Mouse (Mus musculus) heart, embryonic 12.5 days (tissue): ENCODE measurements around the gene Wasf2. TPM values are rescaled to one million over a fixed set of nuclear protein-coding genes. Genes with fewer than 3 reads are reported as not detected.
A peak's percentile ranks its signal among the peaks of the same experiment; 100 is the strongest.

Experiments
- ATAC-seq: fragments of 200-750 bp; cut with Nextera tagmentation; 2 replicates; pipeline ENCODE4 v1.8.0; 2017; ENCODE audit warnings: moderate TSS enrichment, moderate library complexity; ENCODE audit not compliant: insufficient number of reproducible peaks, low FRiP score
- H3K27ac ChIP-seq: fragments of 300-500 bp; sonication (generic); 2 replicates; pipeline ENCODE4 v1.5.1; 2016; ENCODE audit warnings: mild to moderate bottlenecking, moderate library complexity; ENCODE audit not compliant: poor library complexity, severe bottlenecking
- H3K27me3 ChIP-seq: fragments of 300-500 bp; sonication (generic); replicated peaks from 2 replicates; pipeline ENCODE4 v1.6.1; 2016; ENCODE audit warnings: mild to moderate bottlenecking, moderate library complexity
- H3K36me3 ChIP-seq: fragments of 300-500 bp; sonication (generic); 2 replicates; pipeline ENCODE4 v1.6.1; 2016; ENCODE audit warnings: mild to moderate bottlenecking, moderate library complexity
- H3K4me1 ChIP-seq: fragments of 300-500 bp; sonication (generic); replicated peaks from 2 replicates; pipeline ENCODE4 v1.6.1; 2016; ENCODE audit warnings: mild to moderate bottlenecking
- H3K4me2 ChIP-seq: fragments of 300-500 bp; sonication (generic); 2 replicates; pipeline ENCODE4 v1.6.1; 2016; ENCODE audit warnings: mild to moderate bottlenecking, moderate library complexity
- H3K4me3 ChIP-seq: fragments of 300-500 bp; sonication (generic); 2 replicates; pipeline ENCODE4 v1.5.1; 2016; ENCODE audit warnings: mild to moderate bottlenecking
- H3K9ac ChIP-seq: fragments of 300-500 bp; sonication (generic); 2 replicates; pipeline ENCODE4 v1.6.1; 2016; ENCODE audit warnings: mild to moderate bottlenecking, moderate library complexity
- H3K9me3 ChIP-seq: fragments of 300-500 bp; sonication (generic); replicated peaks from 2 replicates; pipeline ENCODE4 v1.6.1; 2016; ENCODE audit warnings: mild to moderate bottlenecking, moderate library complexity
- WGBS: fragments of 180-500 bp; shearing (Covaris S2); methylation state at CpG from one replicate; pipeline ENCODE4 v1.1.7; 2016; 5-methylcytosine and 5-hydroxymethylcytosine counted together
- polyA plus RNA-seq: library from polyadenylated mRNA; unstranded; fragments of >200 nt; fragmentation: Nextera tagmentation; extraction: Ambion mirVana; gene quantifications from 2 replicates; pipeline ENCODE4 v1.2.1, GENCODE M21; 2016

The Wasf2 gene
- polyA plus RNA-seq: 68.5 and 70.1 TPM in 2 replicates

- peaks cover 10% of the 10 kb centered on the region for H3K36me3 ChIP-seq
- WGBS: under 1% methylated on average over 65 of the region's 65 CpGs
- no peaks in the 10 kb centered on the region for H3K9me3 ChIP-seq
- peak; percentile 95 for ATAC-seq
- H3K4me2 ChIP-seq: peak within 1 kb of the TSS; percentile 90
- peaks cover 24% of the 10 kb centered on the region for H3K4me1 ChIP-seq
- H3K9ac ChIP-seq: peak within 1 kb of the TSS; percentile 92
- H3K27ac ChIP-seq: peak within 1 kb of the TSS; percentile 87
- peak within 1 kb of the TSS; percentile 76 for H3K4me3 ChIP-seq
- H3K27me3 ChIP-seq: no peaks in the 10 kb centered on the region
Measured at GRCm38 (mm10) chr4:133129931-133130889, at the start of gene Wasf2. Gene Wasf2 (plus strand): TSS chr4:133130505.

GRCm38 (mm10) chr4:133080862-133081261, 49.4 kb upstream of the Wasf2 start:
- no peak overlapping the region for H3K9ac ChIP-seq
- peaks cover 37% of the 10 kb centered on the region for H3K36me3 ChIP-seq
- peaks cover 71% of the 10 kb centered on the region for H3K4me1 ChIP-seq
- no peaks in the 10 kb centered on the region for H3K9me3 ChIP-seq
- no peak overlapping the region for H3K4me3 ChIP-seq
- H3K27ac ChIP-seq: peak overlapping the region; percentile 19; the same call in 1 of the 2 replicates
- H3K4me2 ChIP-seq: no peak overlapping the region
- no peak for ATAC-seq
- no peaks in the 10 kb centered on the region for H3K27me3 ChIP-seq
- 90% methylated on average over 3 of the region's 3 CpGs for WGBS

- H3K9me3 ChIP-seq: no peaks in the 10 kb centered on the region
- WGBS: 86% methylated on average over 6 of the region's 6 CpGs
- H3K9ac ChIP-seq: no peak overlapping the region
- H3K36me3 ChIP-seq: peaks cover 26% of the 10 kb centered on the region
- no peak overlapping the region for H3K4me2 ChIP-seq
- H3K27me3 ChIP-seq: no peaks in the 10 kb centered on the region
- peaks cover 79% of the 10 kb centered on the region for H3K4me1 ChIP-seq
- no peak overlapping the region for H3K4me3 ChIP-seq
- H3K27ac ChIP-seq: no peak overlapping the region
- no peak for ATAC-seq
Measured at GRCm38 (mm10) chr4:133082216-133082773, 48.0 kb upstream of the Wasf2 start.

- peak overlapping the region; percentile 79 for H3K9ac ChIP-seq
- peak; percentile 46 for ATAC-seq
- peaks cover 78% of the 10 kb centered on the region for H3K4me1 ChIP-seq
Measured at GRCm38 (mm10) chr4:133083991-133084861, 46.1 kb upstream of the Wasf2 start.

GRCm38 (mm10) chr4:133085011-133085782, 45.1 kb upstream of the Wasf2 start:
- Histone ChIP-seq H3K27me3 (no peaks in the 10 kb centered on the region), H3K9ac (peak overlapping the region; percentile 79), H3K4me1 (peaks cover 78% of the 10 kb centered on the region), H3K9me3 (no peaks in the 10 kb centered on the region), H3K4me2 (peak overlapping the region; percentile 94), H3K27ac (peak overlapping the region; percentile 98), H3K36me3 (peaks cover 4% of the 10 kb centered on the region), H3K4me3 (peak overlapping the region; percentile 45)
- peak; percentile 34 for ATAC-seq
- under 1% methylated on average over 52 of the region's 53 CpGs for WGBS

More at GRCm38 (mm10) chr4:133083991-133084861, 46.1 kb upstream of the Wasf2 start:
- Histone ChIP-seq H3K36me3 (peaks cover 9% of the 10 kb centered on the region), H3K4me2 (peak overlapping the region; percentile 94), H3K27me3 (no peaks in the 10 kb centered on the region), H3K9me3 (no peaks in the 10 kb centered on the region), H3K27ac (peak overlapping the region; percentile 98), H3K4me3 (peak overlapping the region; percentile 45)
- 8% methylated on average over 3 of the region's 3 CpGs for WGBS

GRCm38 (mm10) chr4:133085783-133086342, 44.4 kb upstream of the Wasf2 start:
- Histone ChIP-seq H3K27ac (peak overlapping the region; percentile 98), H3K4me3 (peak overlapping the region; percentile 45), H3K36me3 (no peaks in the 10 kb centered on the region), H3K4me2 (peak overlapping the region; percentile 94), H3K9me3 (no peaks in the 10 kb centered on the region), H3K4me1 (peaks cover 80% of the 10 kb centered on the region), H3K27me3 (no peaks in the 10 kb centered on the region), H3K9ac (peak overlapping the region; percentile 79)
- WGBS: 20% methylated on average over 12 of the region's 12 CpGs
- ATAC-seq: no peak

- Histone ChIP-seq H3K9ac (peak overlapping the region; percentile 60), H3K9me3 (no peaks in the 10 kb centered on the region), H3K36me3 (no peaks in the 10 kb centered on the region), H3K27ac (peak overlapping the region; percentile 98), H3K4me2 (peak overlapping the region; percentile 37), H3K27me3 (no peaks in the 10 kb centered on the region), H3K4me1 (peaks cover 86% of the 10 kb centered on the region), H3K4me3 (no peak overlapping the region)
- 79% methylated on average over 6 of the region's 6 CpGs for WGBS
- no peak for ATAC-seq
Measured at GRCm38 (mm10) chr4:133087177-133087714, 43.1 kb upstream of the Wasf2 start.

GRCm38 (mm10) chr4:133087835-133088234, 42.5 kb upstream of the Wasf2 start:
- Histone ChIP-seq H3K9me3 (no peaks in the 10 kb centered on the region), H3K4me3 (no peak overlapping the region), H3K27ac (peak overlapping the region; percentile 98), H3K27me3 (no peaks in the 10 kb centered on the region), H3K4me2 (peak overlapping the region; percentile 37), H3K9ac (peak overlapping the region; percentile 60), H3K4me1 (peaks cover 92% of the 10 kb centered on the region), H3K36me3 (no peaks in the 10 kb centered on the region)
- 8% methylated on average over 8 of the region's 8 CpGs for WGBS
- ATAC-seq: peak; percentile 33; the same call in 1 of the 2 replicates

- H3K9me3 ChIP-seq: no peaks in the 10 kb centered on the region
- H3K9ac ChIP-seq: no peak overlapping the region
- peaks cover 97% of the 10 kb centered on the region for H3K4me1 ChIP-seq
- H3K27ac ChIP-seq: peak overlapping the region; percentile 96
- H3K4me2 ChIP-seq: no peak overlapping the region
- ATAC-seq: no peak
- H3K27me3 ChIP-seq: no peaks in the 10 kb centered on the region
- H3K36me3 ChIP-seq: no peaks in the 10 kb centered on the region
- H3K4me3 ChIP-seq: no peak overlapping the region
- 74% methylated on average over 9 of the region's 9 CpGs for WGBS
Measured at GRCm38 (mm10) chr4:133089319-133089718, 41.0 kb upstream of the Wasf2 start.
